Mouse (Mus musculus) lung, adult 2 months (tissue): ENCODE measurements at regions not wholly inside any gene's neighbourhood (a gene's known extent, or its start where the extent isn't known, plus 50 kb on each side); places are given as distances from the start of the nearest gene placed in this dataset.

Experiments used
- CTCF ChIP-seq: fragments of 200-500 bp; IDR thresholded peaks from 2 replicates; pipeline ENCODE4 v1.5.1; 2011; ENCODE audit warnings: mild to moderate bottlenecking, low read length, control low read depth; ENCODE audit not compliant: insufficient read depth
- POLR2A ChIP-seq: fragments of 200-500 bp; IDR thresholded peaks from 2 replicates; pipeline ENCODE4 v1.6.1; 2011; ENCODE audit warnings: low read depth, mild to moderate bottlenecking, control low read depth, low read length, borderline replicate concordance; ENCODE audit errors: extremely low read depth

GRCm38 (mm10) chr5:47240586-47240985 is 742.4 kb upstream of the Slit2 start:
- TF ChIP-seq CTCF, result no peak
- no peak for TF ChIP-seq POLR2A
